In the genomic region with DNA sequence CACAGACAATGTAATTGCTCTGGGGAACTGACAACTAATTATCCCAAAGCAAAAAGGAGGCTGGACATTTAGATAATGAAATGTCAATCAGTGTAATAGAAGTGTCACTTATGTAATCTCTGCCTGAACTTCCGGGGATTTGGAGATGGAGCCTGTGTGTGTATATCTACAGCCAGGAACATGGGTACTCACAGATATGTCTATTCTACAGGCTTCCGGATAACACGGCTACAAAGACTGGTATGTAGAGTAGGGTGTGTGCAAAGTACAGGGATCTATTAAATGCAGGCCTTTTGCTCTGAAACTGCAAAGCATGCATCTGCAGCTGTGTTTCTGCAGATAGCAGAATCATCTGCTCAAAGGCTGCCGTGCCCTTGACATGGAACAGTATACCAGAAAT, we compare ENCODE assay signal across 17 mouse cellular contexts.
"Had no signal": no experiment of that assay in that cellular context is flagged by ENCODE, and none has a peak within 500 bp of the region (broad histone marks: within the 10 kb centered on the region; RNA-seq: fewer than 3 reads in every experiment).

No protein-coding gene starts in this region.

- H3K4me1 ChIP-seq: limb, embryonic 12.5 days; liver, embryonic 13.5 days; lung, embryonic 15.5 days; megakaryocyte, embryonic 14.5 days; neural tube, embryonic 15.5 days; stomach, embryonic 15.5 days had no signal

- H3K9ac ChIP-seq: limb, embryonic 12.5 days; liver, embryonic 13.5 days; liver, postnatal 0 days; lung, embryonic 15.5 days; neural tube, embryonic 15.5 days; stomach, embryonic 15.5 days had no signal

- H3K36me3 ChIP-seq: limb, embryonic 12.5 days; liver, embryonic 13.5 days; lung, embryonic 15.5 days; neural tube, embryonic 15.5 days; stomach, embryonic 15.5 days had no signal

- H3K27ac ChIP-seq: layer of hippocampus, adult 2 months; limb, embryonic 12.5 days; liver, embryonic 13.5 days; lung, embryonic 15.5 days; macrophage; neural tube, embryonic 15.5 days; stomach, embryonic 15.5 days had no signal

- H3K27me3 ChIP-seq: limb, embryonic 12.5 days; liver, embryonic 13.5 days; lung, embryonic 15.5 days; megakaryocyte, embryonic 14.5 days; neural tube, embryonic 15.5 days; stomach, embryonic 15.5 days had no signal

- H3K4me2 ChIP-seq: limb, embryonic 12.5 days; liver, embryonic 13.5 days; lung, embryonic 15.5 days; neural tube, embryonic 15.5 days; stomach, embryonic 15.5 days had no signal

- DNase-seq: kidney, adult 18-20 months; kidney, postnatal 10 days; kidney, postnatal 4 days; liver; liver, embryonic 13.5 days; liver, postnatal 0 days; lung, postnatal 14 days; right cerebral cortex, postnatal 14 days; thymus, postnatal 36 days had no signal

- ATAC-seq: liver, postnatal 0 days had no signal

- H3K9me3 ChIP-seq: limb, embryonic 12.5 days; liver, embryonic 13.5 days; lung, embryonic 15.5 days; neural tube, embryonic 15.5 days; stomach, embryonic 15.5 days had no signal

- H3K4me3 ChIP-seq: layer of hippocampus, adult 2 months; limb, embryonic 12.5 days; liver, embryonic 13.5 days; lung, embryonic 15.5 days; megakaryocyte, embryonic 14.5 days; myocyte; neural tube, embryonic 15.5 days; stomach, embryonic 15.5 days had no signal
